Mouse (Mus musculus): ENCODE measurements around the gene Olfr312.

DNA sequence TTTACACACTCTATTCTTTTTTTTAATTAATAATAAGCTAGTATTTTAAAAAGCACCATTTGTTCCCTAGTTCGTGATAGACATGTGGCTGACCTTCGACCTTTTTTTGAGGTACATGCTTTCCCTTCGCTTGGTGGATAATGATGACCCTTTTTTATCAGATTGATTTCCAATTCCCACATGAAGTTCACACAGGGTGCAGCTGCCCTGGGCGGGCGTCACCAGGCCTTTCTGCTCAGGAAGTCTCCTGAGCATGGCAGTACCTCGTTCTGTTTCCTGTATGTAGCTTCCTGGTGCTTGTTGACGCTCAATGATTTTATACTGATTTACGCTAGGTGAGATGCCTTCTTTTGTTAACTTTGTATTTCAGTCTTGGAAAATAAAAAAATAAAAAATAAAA lies 40.7 kb upstream of the Olfr312 start:
- TF ChIP-seq POLR2A (IDR thresholded peaks at IDR 0.05; ENCODE audit: insufficient read depth, low read depth, low read length) = no peak
- no peak for TF ChIP-seq CTCF (IDR thresholded peaks at IDR 0.05)
